Mouse (Mus musculus): ENCODE results near the gene Dhx36. TPM values are rescaled to one million over a fixed set of nuclear protein-coding genes. Genes with fewer than 3 reads are reported as not detected.

Dhx36 gene
- polyA plus RNA-seq, 1 experiment from 2014 or later, result 40.5 TPM

DNA sequence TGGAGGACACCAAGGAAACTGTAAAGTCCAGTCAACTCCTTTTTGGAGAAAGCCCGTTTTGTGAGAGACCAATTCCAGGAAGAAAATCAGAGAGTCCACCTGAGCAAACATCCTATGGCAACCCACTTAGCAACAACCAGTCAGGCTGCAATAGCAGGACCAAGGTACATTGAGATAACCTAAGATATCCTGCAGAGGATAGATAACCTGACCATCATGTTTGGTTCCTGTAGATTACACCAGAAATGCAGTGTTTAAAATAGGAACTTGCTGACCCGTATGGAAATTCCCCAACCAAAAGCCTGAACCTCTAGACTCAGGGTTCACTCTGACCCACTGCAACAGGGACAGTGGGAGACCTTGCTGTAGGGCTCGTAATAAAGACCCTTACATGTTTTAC lies 42.5 kb downstream of the Dhx36 start:
- Histone ChIP-seq H3K9me3 (replicated peaks; ENCODE audit: control insufficient read depth, low read length, poor library complexity, severe bottlenecking) (no peaks in the 10 kb centered on the region), H3K36me3 (ENCODE audit: control insufficient read depth, insufficient read depth, low read length) (peaks cover 28% of the 10 kb centered on the region), H3K9ac (ENCODE audit: low read depth, low read length) (no peak overlapping the region), H3K4me2 (ENCODE audit: low read length) (no peak overlapping the region), H3K27ac (ENCODE audit: low read length) (no peak overlapping the region), H3K4me3 (ENCODE audit: low read depth, low read length) (no peak overlapping the region), H3K4me1 (ENCODE audit: control insufficient read depth, insufficient read depth, low read length) (no peaks in the 10 kb centered on the region), H3K27me3 (ENCODE audit: control insufficient read depth, insufficient read depth, low read depth, low read length) (no peaks in the 10 kb centered on the region)
- WGBS, result 97% methylated on average over 3 of the region's 3 CpGs
- ATAC-seq, result no peak

DNA sequence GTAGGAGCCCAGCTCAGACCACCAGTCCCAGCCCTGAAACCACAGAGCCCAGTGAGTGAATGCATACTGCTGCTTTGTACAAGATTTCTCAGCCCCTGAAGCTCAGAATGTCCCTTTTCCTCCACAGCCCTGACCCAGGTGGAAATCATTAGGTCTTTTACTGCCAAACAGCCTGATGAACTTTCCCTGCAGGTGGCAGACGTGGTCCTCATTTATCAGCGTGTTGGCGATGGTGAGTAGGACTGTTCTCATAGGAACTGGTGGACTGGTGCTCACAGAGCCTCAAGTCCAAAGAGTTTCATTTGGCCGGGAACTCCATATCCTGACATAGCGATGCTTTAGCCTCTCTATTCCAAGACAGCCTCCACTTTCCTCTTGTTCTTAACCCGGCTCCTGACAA lies 47.3 kb downstream of the Dhx36 start:
- Histone ChIP-seq H3K27ac (ENCODE audit: low read length) (no peak overlapping the region), H3K36me3 (ENCODE audit: control insufficient read depth, insufficient read depth, low read length) (peaks cover 10% of the 10 kb centered on the region), H3K4me1 (ENCODE audit: control insufficient read depth, insufficient read depth, low read length) (no peaks in the 10 kb centered on the region), H3K27me3 (ENCODE audit: control insufficient read depth, insufficient read depth, low read depth, low read length) (no peaks in the 10 kb centered on the region), H3K4me3 (ENCODE audit: low read depth, low read length) (no peak overlapping the region), H3K9ac (ENCODE audit: low read depth, low read length) (no peak overlapping the region), H3K4me2 (ENCODE audit: low read length) (no peak overlapping the region), H3K9me3 (replicated peaks; ENCODE audit: control insufficient read depth, low read length, poor library complexity, severe bottlenecking) (no peaks in the 10 kb centered on the region)
- WGBS, result 82% methylated on average over 6 of the region's 6 CpGs
- ATAC-seq, result no peak

GRCm38 (mm10) chr3:62458284-62459013 lies 48.4 kb downstream of the Dhx36 start:
- Histone ChIP-seq H3K9ac (ENCODE audit: low read depth, low read length) (no peak overlapping the region), H3K4me3 (ENCODE audit: low read depth, low read length) (no peak overlapping the region), H3K36me3 (ENCODE audit: control insufficient read depth, insufficient read depth, low read length) (peaks cover 10% of the 10 kb centered on the region), H3K4me2 (ENCODE audit: low read length) (no peak overlapping the region), H3K4me1 (ENCODE audit: control insufficient read depth, insufficient read depth, low read length) (no peaks in the 10 kb centered on the region), H3K27ac (ENCODE audit: low read length) (no peak overlapping the region), H3K27me3 (ENCODE audit: control insufficient read depth, insufficient read depth, low read depth, low read length) (no peaks in the 10 kb centered on the region), H3K9me3 (replicated peaks; ENCODE audit: control insufficient read depth, low read length, poor library complexity, severe bottlenecking) (no peaks in the 10 kb centered on the region)
- 46% methylated on average over 6 of the region's 6 CpGs for WGBS
- peak; percentile 52; the same call in 1 of the 2 replicates for ATAC-seq

GRCm38 (mm10) chr3:62455854-62456253 lies 51.0 kb downstream of the Dhx36 start:
- H3K9ac ChIP-seq (ENCODE audit: low read depth, low read length), result no peak overlapping the region
- H3K36me3 ChIP-seq (ENCODE audit: control insufficient read depth, insufficient read depth, low read length), result peaks cover 3% of the 10 kb centered on the region; the same call in 1 of the 2 replicates
- H3K27ac ChIP-seq (ENCODE audit: low read length), result no peak overlapping the region
- H3K4me2 ChIP-seq (ENCODE audit: low read length), result no peak overlapping the region
- H3K27me3 ChIP-seq (ENCODE audit: control insufficient read depth, insufficient read depth, low read depth, low read length), result no peaks in the 10 kb centered on the region
- H3K4me1 ChIP-seq (ENCODE audit: control insufficient read depth, insufficient read depth, low read length), result no peaks in the 10 kb centered on the region
- 41% methylated on average over 1 of the region's 1 CpGs for WGBS
- no peak overlapping the region for H3K4me3 ChIP-seq (ENCODE audit: low read depth, low read length)
- H3K9me3 ChIP-seq (replicated peaks; ENCODE audit: control insufficient read depth, low read length, poor library complexity, severe bottlenecking), result no peaks in the 10 kb centered on the region
- ATAC-seq, result peak; percentile 88

GRCm38 (mm10) chr3:62454096-62454495 lies 52.7 kb downstream of the Dhx36 start:
- H3K9me3 ChIP-seq (replicated peaks; ENCODE audit: control insufficient read depth, low read length, poor library complexity, severe bottlenecking), result no peaks in the 10 kb centered on the region
- no peak overlapping the region for H3K4me2 ChIP-seq (ENCODE audit: low read length)
- no peaks in the 10 kb centered on the region for H3K36me3 ChIP-seq (ENCODE audit: control insufficient read depth, insufficient read depth, low read length)
- WGBS, result 37% methylated on average over 3 of the region's 3 CpGs
- peak overlapping the region; percentile 57 for H3K27ac ChIP-seq (ENCODE audit: low read length)
- H3K4me3 ChIP-seq (ENCODE audit: low read depth, low read length), result no peak overlapping the region
- no peaks in the 10 kb centered on the region for H3K27me3 ChIP-seq (ENCODE audit: control insufficient read depth, insufficient read depth, low read depth, low read length)
- H3K4me1 ChIP-seq (ENCODE audit: control insufficient read depth, insufficient read depth, low read length), result no peaks in the 10 kb centered on the region
- H3K9ac ChIP-seq (ENCODE audit: low read depth, low read length), result no peak overlapping the region
- ATAC-seq, result no peak

DNA sequence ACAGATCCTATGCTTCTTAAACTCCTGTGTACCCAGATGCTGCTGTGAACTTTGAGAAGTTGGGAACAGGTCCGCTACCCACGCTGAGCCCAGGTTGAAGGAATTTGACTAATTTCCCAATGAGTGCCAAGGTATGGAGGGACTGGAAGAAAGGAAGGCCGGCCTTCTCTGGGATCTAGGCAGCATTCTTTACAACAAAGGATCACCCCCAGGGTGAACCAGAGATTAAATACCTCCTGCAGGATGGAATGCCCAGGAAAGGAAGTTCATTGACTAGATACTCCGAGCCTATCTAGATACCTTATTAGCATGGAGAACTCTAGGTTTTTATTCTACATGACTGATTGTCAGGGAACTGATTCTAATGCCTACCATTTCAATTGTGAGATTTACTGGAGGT lies 53.8 kb downstream of the Dhx36 start:
- H3K9ac ChIP-seq (ENCODE audit: low read depth, low read length), result no peak overlapping the region
- no peak overlapping the region for H3K27ac ChIP-seq (ENCODE audit: low read length)
- H3K27me3 ChIP-seq (ENCODE audit: control insufficient read depth, insufficient read depth, low read depth, low read length), result no peaks in the 10 kb centered on the region
- H3K4me3 ChIP-seq (ENCODE audit: low read depth, low read length), result no peak overlapping the region
- H3K36me3 ChIP-seq (ENCODE audit: control insufficient read depth, insufficient read depth, low read length), result no peaks in the 10 kb centered on the region
- WGBS, result 39% methylated on average over 4 of the region's 4 CpGs
- ATAC-seq, result no peak
- H3K4me1 ChIP-seq (ENCODE audit: control insufficient read depth, insufficient read depth, low read length), result no peaks in the 10 kb centered on the region
- H3K9me3 ChIP-seq (replicated peaks; ENCODE audit: control insufficient read depth, low read length, poor library complexity, severe bottlenecking), result no peaks in the 10 kb centered on the region
- no peak overlapping the region for H3K4me2 ChIP-seq (ENCODE audit: low read length)

- no peak overlapping the region for H3K9ac ChIP-seq (ENCODE audit: low read depth, low read length)
- no peaks in the 10 kb centered on the region for H3K4me1 ChIP-seq (ENCODE audit: control insufficient read depth, insufficient read depth, low read length)
- H3K4me3 ChIP-seq (ENCODE audit: low read depth, low read length), result no peak overlapping the region
- no peak for ATAC-seq
- 89% methylated on average over 4 of the region's 4 CpGs for WGBS
- H3K4me2 ChIP-seq (ENCODE audit: low read length), result no peak overlapping the region
- no peaks in the 10 kb centered on the region for H3K36me3 ChIP-seq (ENCODE audit: control insufficient read depth, insufficient read depth, low read length)
- H3K27me3 ChIP-seq (ENCODE audit: control insufficient read depth, insufficient read depth, low read depth, low read length), result no peaks in the 10 kb centered on the region
- no peaks in the 10 kb centered on the region for H3K9me3 ChIP-seq (replicated peaks; ENCODE audit: control insufficient read depth, low read length, poor library complexity, severe bottlenecking)
- no peak overlapping the region for H3K27ac ChIP-seq (ENCODE audit: low read length)
Measured at GRCm38 (mm10) chr3:62449871-62450496, 56.8 kb downstream of the Dhx36 start.

GRCm38 (mm10) chr3:62447151-62447550 lies 59.7 kb downstream of the Dhx36 start:
- H3K4me2 ChIP-seq (ENCODE audit: low read length), result no peak overlapping the region
- H3K27me3 ChIP-seq (ENCODE audit: control insufficient read depth, insufficient read depth, low read depth, low read length), result no peaks in the 10 kb centered on the region
- no peaks in the 10 kb centered on the region for H3K4me1 ChIP-seq (ENCODE audit: control insufficient read depth, insufficient read depth, low read length)
- H3K36me3 ChIP-seq (ENCODE audit: control insufficient read depth, insufficient read depth, low read length), result no peaks in the 10 kb centered on the region
- no peak overlapping the region for H3K9ac ChIP-seq (ENCODE audit: low read depth, low read length)
- H3K9me3 ChIP-seq (replicated peaks; ENCODE audit: control insufficient read depth, low read length, poor library complexity, severe bottlenecking), result no peaks in the 10 kb centered on the region
- no peak overlapping the region for H3K27ac ChIP-seq (ENCODE audit: low read length)
- 77% methylated on average over 8 of the region's 8 CpGs for WGBS
- ATAC-seq, result no peak
- H3K4me3 ChIP-seq (ENCODE audit: low read depth, low read length), result no peak overlapping the region

- H3K27me3 ChIP-seq (ENCODE audit: control insufficient read depth, insufficient read depth, low read depth, low read length), result no peaks in the 10 kb centered on the region
- no peaks in the 10 kb centered on the region for H3K36me3 ChIP-seq (ENCODE audit: control insufficient read depth, insufficient read depth, low read length)
- 92% methylated on average over 7 of the region's 7 CpGs for WGBS
- H3K4me3 ChIP-seq (ENCODE audit: low read depth, low read length), result no peak overlapping the region
- H3K9ac ChIP-seq (ENCODE audit: low read depth, low read length), result no peak overlapping the region
- H3K27ac ChIP-seq (ENCODE audit: low read length), result no peak overlapping the region
- no peaks in the 10 kb centered on the region for H3K9me3 ChIP-seq (replicated peaks; ENCODE audit: control insufficient read depth, low read length, poor library complexity, severe bottlenecking)
- no peak for ATAC-seq
- H3K4me1 ChIP-seq (ENCODE audit: control insufficient read depth, insufficient read depth, low read length), result no peaks in the 10 kb centered on the region
- no peak overlapping the region for H3K4me2 ChIP-seq (ENCODE audit: low read length)
Measured at GRCm38 (mm10) chr3:62446271-62446670, 60.5 kb downstream of the Dhx36 start.
